Mouse (Mus musculus): Measurements from ENCODE around the gene Usp6nl. TPM values are rescaled to one million over a fixed set of nuclear protein-coding genes. Genes with fewer than 3 reads are reported as not detected.

The Usp6nl gene
- total and polyA plus RNA-seq, 3 experiments, result 8.9 to 67.1 (median 24.8) TPM

GRCm38 (mm10) chr2:6490870-6491269 lies 168.4 kb downstream of the Usp6nl start:
- TF ChIP-seq EP300 (IDR thresholded peaks at IDR 0.05; ENCODE audit: low read depth in 1 of 2, low read length in 2 of 2), result no peak
- TF ChIP-seq MAX (IDR thresholded peaks at IDR 0.05; ENCODE audit: low read length), result no peak
- TF ChIP-seq E2F4 (IDR thresholded peaks at IDR 0.05; ENCODE audit: borderline replicate concordance, low read depth, low read length), result no peak
- no peak for TF ChIP-seq POLR2AphosphoS5 (IDR thresholded peaks at IDR 0.05; ENCODE audit: borderline replicate concordance, low read depth, low read length)
- TF ChIP-seq RCOR1 (IDR thresholded peaks at IDR 0.05; ENCODE audit: low read depth, low read length), result no peak
- TF ChIP-seq RAD21 (IDR thresholded peaks at IDR 0.05; ENCODE audit: low read depth, low read length), result peak; percentile 73
- TF ChIP-seq NRF1 (IDR thresholded peaks at IDR 0.05; ENCODE audit: insufficient read depth, low read depth, low read length, poor library complexity, severe bottlenecking), result no peak
- no peak for TF ChIP-seq ETS1 (IDR thresholded peaks at IDR 0.05; ENCODE audit: low read depth, low read length)
- TF ChIP-seq ZC3H11A (IDR thresholded peaks at IDR 0.05; ENCODE audit: low read depth, low read length), result peak; percentile 59
- peak; percentile 64 to 73 (median 67) for TF ChIP-seq CTCF (IDR thresholded peaks at IDR 0.05 in 2 of 3, conservative IDR thresholded peaks at IDR 0.05 in 1 of 3; ENCODE audit: control insufficient read depth in 1 of 3, insufficient read depth in 1 of 3, low read depth in 2 of 3, low read length in 3 of 3, poor library complexity in 1 of 3, severe bottlenecking in 1 of 3)
- peak; percentile 63 for TF ChIP-seq SMC3 (IDR thresholded peaks at IDR 0.05; ENCODE audit: low read depth, low read length)
- TF ChIP-seq USF2 (IDR thresholded peaks at IDR 0.05; ENCODE audit: borderline replicate concordance in 1 of 2, insufficient read depth in 1 of 2, low read depth in 1 of 2, low read length in 2 of 2), result no peak
- peak; percentile 45 for DNase-seq (ENCODE audit: low read depth, low spot score)

GRCm38 (mm10) chr2:6493886-6494285 lies 171.4 kb downstream of the Usp6nl start:
- H3K9ac ChIP-seq (ENCODE audit: control insufficient read depth, low read depth, low read length, poor library complexity, severe bottlenecking), result no peak overlapping the region
- H3K27me3 ChIP-seq (ENCODE audit: control insufficient read depth in 1 of 2, insufficient read depth in 2 of 2, low read length in 2 of 2), result no peaks in the 10 kb centered on the region; a peak in 1 of 4 replicates
- no peak overlapping the region for H3K27ac ChIP-seq (ENCODE audit: control insufficient read depth, low read depth, low read length)
- no peaks in the 10 kb centered on the region for H3K9me3 ChIP-seq (replicated peaks; ENCODE audit: insufficient read depth, low read length)
- no peak for TF ChIP-seq USF1 (IDR thresholded peaks at IDR 0.05; ENCODE audit: low read depth, low read length)
- TF ChIP-seq RAD21 (IDR thresholded peaks at IDR 0.05; ENCODE audit: low read depth, low read length), result no peak
- TF ChIP-seq MEF2A (IDR thresholded peaks at IDR 0.05; ENCODE audit: extremely low read depth, insufficient replicate concordance, low read depth, low read length, poor library complexity, severe bottlenecking), result no peak
- no peak for TF ChIP-seq MYB (IDR thresholded peaks at IDR 0.05; ENCODE audit: low read depth, low read length)
- no peak for TF ChIP-seq JUND (IDR thresholded peaks at IDR 0.05; ENCODE audit: low read depth, low read length)
- H3K4me3 ChIP-seq (ENCODE audit: control insufficient read depth in 1 of 2, insufficient read depth in 1 of 2, low read depth in 2 of 2, low read length in 2 of 2), result no peak overlapping the region
- H3K36me3 ChIP-seq (ENCODE audit: control insufficient read depth in 1 of 2, insufficient read depth in 2 of 2, low read length in 2 of 2), result no peaks in the 10 kb centered on the region
- no peak for DNase-seq (ENCODE audit: low read depth, low spot score)
- H3K4me1 ChIP-seq (ENCODE audit: control insufficient read depth in 1 of 2, insufficient read depth in 2 of 2, low read length in 2 of 2), result no peaks in the 10 kb centered on the region
- H3K79me2 ChIP-seq (ENCODE audit: control insufficient read depth, insufficient read depth, low read length, poor library complexity), result no peaks in the 10 kb centered on the region

More at GRCm38 (mm10) chr2:6490870-6491269, 168.4 kb downstream of the Usp6nl start:
- Histone ChIP-seq H3K36me3 (ENCODE audit: control insufficient read depth in 1 of 2, insufficient read depth in 2 of 2, low read length in 2 of 2) (no peaks in the 10 kb centered on the region), H3K4me1 (ENCODE audit: control insufficient read depth in 1 of 2, insufficient read depth in 2 of 2, low read length in 2 of 2) (no peaks in the 10 kb centered on the region), H3K27me3 (ENCODE audit: control insufficient read depth in 1 of 2, insufficient read depth in 2 of 2, low read length in 2 of 2) (no peaks in the 10 kb centered on the region; a peak in 1 of 4 replicates), H3K4me3 (ENCODE audit: control insufficient read depth in 1 of 2, insufficient read depth in 1 of 2, low read depth in 2 of 2, low read length in 2 of 2) (no peak overlapping the region), H3K27ac (ENCODE audit: control insufficient read depth, low read depth, low read length) (no peak overlapping the region), H3K9ac (ENCODE audit: control insufficient read depth, low read depth, low read length, poor library complexity, severe bottlenecking) (no peak overlapping the region), H3K79me2 (ENCODE audit: control insufficient read depth, insufficient read depth, low read length, poor library complexity) (no peaks in the 10 kb centered on the region), H3K9me3 (replicated peaks; ENCODE audit: insufficient read depth, low read length) (no peaks in the 10 kb centered on the region)

Other genes starting within 250 kb of the Usp6nl start
- not detected in 2 replicates for gene Proser2, start 192.5 kb upstream of the Usp6nl start, total RNA-seq (2012; rRNA removed)
- not detected for gene Proser2, start 192.5 kb upstream of the Usp6nl start, polyA plus RNA-seq (2012; ENCODE audit: insufficient read depth in 1 of 2, insufficient read length in 2 of 2, low read depth in 1 of 2, low replicate concordance in 2 of 2, missing spikeins in 1 of 2)
- not detected in 2 replicates for gene Echdc3, start 109.6 kb upstream of the Usp6nl start, total RNA-seq (2012; rRNA removed)
- gene Echdc3, start 109.6 kb upstream of the Usp6nl start, polyA plus RNA-seq (2012; ENCODE audit: insufficient read depth in 1 of 2, insufficient read length in 2 of 2, low read depth in 1 of 2, low replicate concordance in 2 of 2, missing spikeins in 1 of 2), result not detected